Mouse (Mus musculus) megakaryocyte, adult 5-6 weeks (primary cell): ENCODE measurements around the gene Ndrg2. TPM values are rescaled to one million over a fixed set of nuclear protein-coding genes. Genes with fewer than 3 reads are reported as not detected.
"Not testable (repeated sequence)": the region's sequence is repeated elsewhere in the genome, so short reads cannot be mapped to it uniquely, and the experiment has no call there.

ENCODE experiments used
- ATAC-seq: 2 replicates; pipeline ENCODE4 v1.8.0; 2016; ENCODE audit warnings: mild to moderate bottlenecking, inconsistent platforms; ENCODE audit not compliant: poor library complexity, severe bottlenecking
- total RNA-seq, 2 experiments: library from RNA; stranded (forward) in 1 of 2; stranded (reverse) in 1 of 2; fragments of 153-499, 151-499 nt in 1 of 2; fragments of 221-1000, 200-1000 nt in 1 of 2; gene quantifications; 2 replicates each; pipeline versions ENCODE4 v1.2.3 to v1.2.4; 2015 to 2017

Gene Ndrg2
- total RNA-seq (2015): 0.36 and 1.5 TPM in 2 replicates
- total RNA-seq (2017): not detected in 2 replicates

- peak; percentile 11 for ATAC-seq
Observed at GRCm38 (mm10) chr14:51913960-51914762, at the start of gene Ndrg2. TSS of gene Ndrg2 (minus strand) at chr14:51914158.

- no peak for ATAC-seq
Observed at GRCm38 (mm10) chr14:51960316-51960715, 46.4 kb upstream of the Ndrg2 start.

GRCm38 (mm10) chr14:51943336-51943735 is 29.4 kb upstream of the Ndrg2 start:
- ATAC-seq: no peak

GRCm38 (mm10) chr14:51942236-51942635 is 28.3 kb upstream of the Ndrg2 start:
- ATAC-seq: peak; percentile 75

- ATAC-seq: no peak
Observed at GRCm38 (mm10) chr14:51941577-51941976, 27.6 kb upstream of the Ndrg2 start.

GRCm38 (mm10) chr14:51940944-51941560 is 27.1 kb upstream of the Ndrg2 start:
- ATAC-seq: peak; percentile 92

- no peak for ATAC-seq
Observed at GRCm38 (mm10) chr14:51939005-51939404, 25.0 kb upstream of the Ndrg2 start.

- no peak for ATAC-seq
Observed at GRCm38 (mm10) chr14:51932092-51933020, 18.4 kb upstream of the Ndrg2 start.

- ATAC-seq: peak; percentile 40; the same call in 1 of the 2 replicates
Observed at GRCm38 (mm10) chr14:51930824-51931223, 16.9 kb upstream of the Ndrg2 start.

- ATAC-seq: no peak
Observed at GRCm38 (mm10) chr14:51929968-51930367, 16.0 kb upstream of the Ndrg2 start.

GRCm38 (mm10) chr14:51929309-51929943 is 15.5 kb upstream of the Ndrg2 start:
- ATAC-seq: no peak

- not testable (repeated sequence) for ATAC-seq
Observed at GRCm38 (mm10) chr14:51926930-51927329, 13.0 kb upstream of the Ndrg2 start.

- ATAC-seq: no peak
Observed at GRCm38 (mm10) chr14:51923492-51923891, 9.5 kb upstream of the Ndrg2 start.

GRCm38 (mm10) chr14:51922910-51923309 is 9.0 kb upstream of the Ndrg2 start:
- no peak for ATAC-seq

GRCm38 (mm10) chr14:51922571-51922865 is 8.6 kb upstream of the Ndrg2 start, which contains the start of gene Rnase13:
TSS of gene Rnase13 (minus strand) at chr14:51922773.
- ATAC-seq: no peak

- no peak for ATAC-seq
Observed at GRCm38 (mm10) chr14:51921759-51922570, 8.0 kb upstream of the Ndrg2 start.

- no peak for ATAC-seq
Observed at GRCm38 (mm10) chr14:51918966-51919365, 5.0 kb upstream of the Ndrg2 start.

- ATAC-seq: no peak
Observed at GRCm38 (mm10) chr14:51918125-51918524, 4.2 kb upstream of the Ndrg2 start, which contains the start of gene Tppp2. TSS of gene Tppp2 (plus strand) at chr14:51918425.

- no peak for ATAC-seq
Observed at GRCm38 (mm10) chr14:51916539-51916938, 2.6 kb upstream of the Ndrg2 start.

GRCm38 (mm10) chr14:51915030-51915429 is 1.1 kb upstream of the Ndrg2 start:
- ATAC-seq: no peak
